Mouse (Mus musculus): Measurements from ENCODE around the gene Prss22.
"Not testable (repeated sequence)": the region's sequence is repeated elsewhere in the genome, so short reads cannot be mapped to it uniquely, and the experiment has no call there.

Prss22 gene

GRCm38 (mm10) chr17:23947486-23947885, 50.4 kb downstream of the Prss22 start:
- DNase-seq (ENCODE audit: low read depth, low spot score), result not testable (repeated sequence)

Measured in mesoderm, embryonic 11.5 days (tissue).